Mouse (Mus musculus) stomach, postnatal 0 days (tissue): ENCODE measurements around the gene Cdca3.

Experiments
- CTCF ChIP-seq: IDR thresholded peaks from 2 replicates; pipeline ENCODE4 v1.5.1; 2016; ENCODE audit warnings: antibody characterized with exemption, low read depth, mild to moderate bottlenecking, moderate library complexity
- EP300 ChIP-seq: optimal IDR thresholded peaks from 2 replicates; pipeline ENCODE3; 2016; ENCODE audit warnings: antibody characterized with exemption

GRCm38 (mm10) chr6:124863658-124864298 is 34.4 kb downstream of the Cdca3 start, which contains the start of gene Gpr162:
- TF ChIP-seq EP300 (no peak), CTCF (peak; percentile 22; the same call in 1 of the 2 replicates)
